Mouse (Mus musculus) hindbrain, embryonic 10.5 days (tissue): ENCODE measurements around the gene Nin. TPM values are rescaled to one million over a fixed set of nuclear protein-coding genes. Genes with fewer than 3 reads are reported as not detected.

ENCODE experiments used
- DNase-seq: peaks from one replicate; pipeline ENCODE4 v3.0.0-alpha.2; 2017; ENCODE audit warnings: low spot score
- H3K27ac ChIP-seq: fragments of 300-500 bp; sonication (generic); 2 replicates; pipeline ENCODE4 v1.5.1; 2016; ENCODE audit warnings: mild to moderate bottlenecking, moderate library complexity
- H3K27me3 ChIP-seq: fragments of 300-500 bp; sonication (generic); 2 replicates; pipeline ENCODE4 v1.6.1; 2016; ENCODE audit warnings: mild to moderate bottlenecking; ENCODE audit not compliant: poor library complexity, insufficient read depth, severe bottlenecking
- H3K36me3 ChIP-seq: fragments of 300-500 bp; sonication (generic); 2 replicates; pipeline ENCODE4 v1.6.1; 2016; ENCODE audit warnings: mild to moderate bottlenecking, moderate library complexity
- H3K4me1 ChIP-seq: fragments of 300-500 bp; sonication (generic); replicated peaks from 2 replicates; pipeline ENCODE4 v1.6.1; 2016; ENCODE audit warnings: mild to moderate bottlenecking
- H3K4me3 ChIP-seq: fragments of 300-500 bp; sonication (generic); 2 replicates; pipeline ENCODE4 v1.5.1; 2016; ENCODE audit warnings: mild to moderate bottlenecking, moderate library complexity
- H3K9me3 ChIP-seq: fragments of 300-500 bp; sonication (generic); 2 replicates; pipeline ENCODE4 v1.6.1; 2016; ENCODE audit warnings: mild to moderate bottlenecking, moderate library complexity
- WGBS: fragments of 180-500 bp; shearing (Covaris S2); methylation state at CpG from one replicate; pipeline ENCODE4 v1.1.7; 2016; 5-methylcytosine and 5-hydroxymethylcytosine counted together
- polyA plus RNA-seq: library from polyadenylated mRNA; unstranded; fragments of >200 nt; fragmentation: Nextera tagmentation; extraction: Ambion mirVana; gene quantifications from 2 replicates; pipeline ENCODE4 v1.2.1, GENCODE M21; 2016

Gene Nin
- polyA plus RNA-seq, 1 experiment from 2014 or later: 10.3 TPM

DNA sequence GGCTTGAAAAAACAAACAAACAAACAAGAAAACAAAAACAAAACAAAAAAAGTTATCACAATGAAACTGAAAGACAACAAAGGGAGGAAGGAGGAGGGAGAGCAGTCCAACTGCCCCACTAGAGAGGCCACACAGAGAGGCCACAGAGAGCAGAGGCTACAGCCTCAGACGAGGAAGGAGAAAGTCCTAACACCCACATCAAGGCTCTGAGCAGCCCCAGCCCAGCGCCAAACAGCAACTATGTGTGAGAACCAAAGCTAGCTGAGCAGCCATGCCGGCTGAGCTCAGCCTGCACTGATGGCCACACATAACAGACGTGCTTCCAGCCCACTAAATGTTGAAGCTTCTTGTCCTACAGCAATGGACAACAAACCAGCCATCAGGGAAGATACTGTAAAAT, 26.4 kb upstream of the Nin start:
- no peak for DNase-seq
- Histone ChIP-seq H3K27me3 (no peaks in the 10 kb centered on the region), H3K4me1 (peaks cover 13% of the 10 kb centered on the region), H3K4me3 (no peak overlapping the region), H3K27ac (no peak overlapping the region), H3K36me3 (no peaks in the 10 kb centered on the region), H3K9me3 (no peaks in the 10 kb centered on the region)
- 68% methylated on average over 4 of the region's 4 CpGs for WGBS

GRCm38 (mm10) chr12:70137626-70138025, 24.1 kb upstream of the Nin start:
- H3K27me3 ChIP-seq: no peaks in the 10 kb centered on the region
- H3K9me3 ChIP-seq: no peaks in the 10 kb centered on the region
- no peak overlapping the region for H3K4me3 ChIP-seq
- H3K36me3 ChIP-seq: no peaks in the 10 kb centered on the region
- no peak overlapping the region for H3K27ac ChIP-seq
- 85% methylated on average over 9 of the region's 9 CpGs for WGBS
- DNase-seq: no peak
- 0 out of 2 replicates have a peak, but pooled peaks cover 4% of the 10 kb centered on the region for H3K4me1 ChIP-seq

DNA sequence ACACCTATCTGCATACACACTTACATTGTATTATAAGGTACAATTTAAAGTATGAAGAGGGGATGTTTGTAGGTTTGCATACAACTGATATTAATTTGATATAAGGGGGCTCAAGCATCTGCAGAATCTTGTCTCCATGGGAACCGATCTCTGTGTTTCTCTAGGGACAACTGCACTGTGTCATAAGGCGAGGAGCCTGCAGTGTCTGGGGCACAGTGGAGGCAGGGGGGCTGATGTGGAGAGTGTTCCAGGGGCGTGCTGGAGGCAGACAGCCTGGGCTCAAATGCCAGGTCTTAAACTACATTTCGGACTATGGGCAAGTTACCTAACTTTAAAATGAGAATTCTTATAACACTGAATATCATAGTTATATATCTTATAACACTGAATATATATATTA, 23.6 kb upstream of the Nin start:
- WGBS: 82% methylated on average over 4 of the region's 4 CpGs
- H3K4me1 ChIP-seq: 0 out of 2 replicates have a peak, but pooled peaks cover 4% of the 10 kb centered on the region
- no peaks in the 10 kb centered on the region for H3K27me3 ChIP-seq
- no peak overlapping the region for H3K27ac ChIP-seq
- no peaks in the 10 kb centered on the region for H3K9me3 ChIP-seq
- DNase-seq: no peak
- H3K36me3 ChIP-seq: no peaks in the 10 kb centered on the region
- no peak overlapping the region for H3K4me3 ChIP-seq

GRCm38 (mm10) chr12:70136185-70136756, 22.8 kb upstream of the Nin start:
- Histone ChIP-seq H3K4me3 (no peak overlapping the region), H3K36me3 (no peaks in the 10 kb centered on the region), H3K4me1 (peaks cover 5% of the 10 kb centered on the region), H3K27ac (no peak overlapping the region), H3K9me3 (no peaks in the 10 kb centered on the region), H3K27me3 (no peaks in the 10 kb centered on the region)
- WGBS: 83% methylated on average over 12 of the region's 12 CpGs
- DNase-seq: no peak

DNA sequence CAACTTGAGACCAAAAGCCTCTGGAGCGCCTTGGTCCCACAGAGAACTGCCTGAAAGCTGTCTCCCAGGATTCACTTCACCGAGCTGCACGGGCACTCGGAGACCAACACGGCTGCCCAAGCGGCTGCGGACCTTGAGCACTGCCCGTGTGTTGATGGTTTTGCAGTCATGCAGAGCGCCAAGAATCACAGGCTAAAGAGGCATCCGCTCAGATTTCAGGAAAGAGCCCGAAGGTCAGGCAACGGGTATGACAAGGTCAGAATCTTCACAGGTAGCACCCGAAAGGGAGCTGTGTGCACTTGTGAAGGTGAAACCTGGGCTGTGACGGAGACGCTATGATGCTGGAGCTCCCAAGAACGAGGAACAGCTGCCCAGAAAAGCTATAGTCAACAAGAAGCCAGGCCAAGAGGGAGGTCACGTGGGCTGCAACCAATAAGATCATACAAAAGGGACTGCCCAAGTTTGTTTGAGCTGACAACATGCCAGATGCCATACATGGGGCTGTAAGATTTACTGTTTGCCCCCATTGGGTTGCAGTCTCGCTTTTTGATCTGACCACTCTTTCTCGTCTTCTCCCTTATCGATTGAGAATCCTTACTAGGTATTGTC, 21.2 kb upstream of the Nin start:
- Histone ChIP-seq H3K4me1 (peaks cover 7% of the 10 kb centered on the region), H3K4me3 (no peak overlapping the region)
- WGBS: 89% methylated on average over 20 of the region's 20 CpGs

DNA sequence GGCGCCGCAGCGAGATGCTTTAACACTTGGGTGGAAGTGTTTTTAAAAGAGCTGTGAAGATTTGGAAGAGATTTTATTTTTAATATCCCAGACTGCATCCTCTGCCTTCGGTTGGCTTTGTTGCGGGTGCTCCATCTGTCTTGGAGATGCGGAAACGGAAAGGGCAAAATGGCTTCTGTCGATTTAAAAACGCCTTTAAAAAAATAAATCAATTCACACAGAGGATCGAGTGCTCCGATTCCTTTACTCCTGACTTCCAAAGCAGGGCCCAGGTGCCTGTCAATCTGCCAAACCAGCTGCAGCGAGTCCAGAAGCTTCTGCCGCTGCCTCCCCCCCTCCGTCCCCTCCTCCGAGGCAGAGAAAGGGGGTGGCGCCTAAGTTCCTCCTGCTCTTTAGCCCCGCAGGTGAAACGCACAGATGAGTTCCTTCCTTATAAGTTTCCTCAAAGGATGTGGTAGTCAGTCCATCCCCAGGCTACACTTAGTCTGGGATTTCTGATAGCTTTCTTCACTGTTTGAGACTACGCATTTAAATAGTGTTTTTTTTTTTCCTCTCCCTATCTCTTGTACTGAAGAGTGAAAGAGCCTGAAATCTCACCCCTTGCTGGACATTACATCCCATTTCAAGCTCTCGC, 17.6 kb upstream of the Nin start:
- 48% methylated on average over 20 of the region's 20 CpGs for WGBS
- H3K9me3 ChIP-seq: no peaks in the 10 kb centered on the region
- peaks cover 15% of the 10 kb centered on the region for H3K4me1 ChIP-seq
- no peak overlapping the region for H3K4me3 ChIP-seq
- DNase-seq: no peak
- no peaks in the 10 kb centered on the region for H3K36me3 ChIP-seq
- H3K27me3 ChIP-seq: no peaks in the 10 kb centered on the region
- H3K27ac ChIP-seq: no peak overlapping the region

More for the DNA sequence above, 21.2 kb upstream of the Nin start:
- Histone ChIP-seq H3K36me3 (no peaks in the 10 kb centered on the region), H3K27me3 (no peaks in the 10 kb centered on the region), H3K9me3 (no peaks in the 10 kb centered on the region), H3K27ac (no peak overlapping the region)
- DNase-seq: no peak

GRCm38 (mm10) chr12:70129105-70129504, 15.6 kb upstream of the Nin start:
- no peak overlapping the region for H3K4me3 ChIP-seq
- no peaks in the 10 kb centered on the region for H3K27me3 ChIP-seq
- WGBS: 59% methylated on average over 5 of the region's 5 CpGs

DNA sequence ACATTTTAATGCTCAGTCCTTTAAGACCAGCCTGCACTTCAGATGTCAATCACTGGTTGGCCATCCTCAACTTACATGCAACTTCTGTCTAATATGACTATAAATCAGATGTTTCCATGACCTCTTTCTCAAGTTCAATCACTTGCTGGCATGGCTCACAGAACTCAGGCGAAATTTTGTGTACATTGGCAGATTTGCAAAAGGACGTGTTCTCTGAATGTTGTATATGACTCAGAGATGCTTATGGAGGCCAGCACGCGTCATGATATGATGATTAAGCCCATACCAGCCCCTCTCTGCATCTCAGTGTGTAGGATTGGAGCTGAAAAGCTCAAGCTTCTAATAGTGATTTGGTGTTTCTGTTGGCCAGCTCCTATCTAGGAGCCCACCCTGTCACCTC, 13.1 kb upstream of the Nin start:
- no peak for DNase-seq
- H3K27me3 ChIP-seq: no peaks in the 10 kb centered on the region
- no peak overlapping the region for H3K27ac ChIP-seq
- no peaks in the 10 kb centered on the region for H3K9me3 ChIP-seq
- 93% methylated on average over 4 of the region's 4 CpGs for WGBS
- H3K4me3 ChIP-seq: no peak overlapping the region
- H3K36me3 ChIP-seq: no peaks in the 10 kb centered on the region
- H3K4me1 ChIP-seq: peaks cover 11% of the 10 kb centered on the region

More at GRCm38 (mm10) chr12:70129105-70129504, 15.6 kb upstream of the Nin start:
- DNase-seq: no peak
- Histone ChIP-seq H3K36me3 (no peaks in the 10 kb centered on the region), H3K27ac (no peak overlapping the region), H3K9me3 (no peaks in the 10 kb centered on the region), H3K4me1 (peaks cover 11% of the 10 kb centered on the region)

DNA sequence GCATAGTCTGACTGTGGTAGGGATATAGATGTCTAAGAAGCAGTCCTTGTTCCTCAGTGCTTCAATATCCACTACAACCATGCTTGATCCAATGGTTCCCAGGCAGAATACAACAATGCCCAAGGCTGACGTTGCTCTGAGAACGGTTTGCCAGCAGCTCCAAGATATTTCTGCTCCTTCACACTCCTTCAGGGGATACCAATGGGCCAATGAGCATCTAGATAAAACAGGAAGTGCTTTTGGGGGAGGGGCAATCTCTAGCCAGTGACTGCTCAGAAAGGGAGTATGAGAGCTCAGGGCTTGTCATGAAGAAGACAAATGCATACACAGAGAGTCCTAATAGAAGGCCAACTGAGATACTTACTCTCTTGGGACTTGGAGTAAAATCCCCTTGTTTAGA, 6.0 kb upstream of the Nin start:
- H3K4me1 ChIP-seq: no peaks in the 10 kb centered on the region
- H3K36me3 ChIP-seq: no peaks in the 10 kb centered on the region
- no peak overlapping the region for H3K4me3 ChIP-seq
- no peaks in the 10 kb centered on the region for H3K9me3 ChIP-seq
- 72% methylated on average over 2 of the region's 2 CpGs for WGBS
- no peak overlapping the region for H3K27ac ChIP-seq
- H3K27me3 ChIP-seq: peaks cover 8% of the 10 kb centered on the region
- no peak for DNase-seq

DNA sequence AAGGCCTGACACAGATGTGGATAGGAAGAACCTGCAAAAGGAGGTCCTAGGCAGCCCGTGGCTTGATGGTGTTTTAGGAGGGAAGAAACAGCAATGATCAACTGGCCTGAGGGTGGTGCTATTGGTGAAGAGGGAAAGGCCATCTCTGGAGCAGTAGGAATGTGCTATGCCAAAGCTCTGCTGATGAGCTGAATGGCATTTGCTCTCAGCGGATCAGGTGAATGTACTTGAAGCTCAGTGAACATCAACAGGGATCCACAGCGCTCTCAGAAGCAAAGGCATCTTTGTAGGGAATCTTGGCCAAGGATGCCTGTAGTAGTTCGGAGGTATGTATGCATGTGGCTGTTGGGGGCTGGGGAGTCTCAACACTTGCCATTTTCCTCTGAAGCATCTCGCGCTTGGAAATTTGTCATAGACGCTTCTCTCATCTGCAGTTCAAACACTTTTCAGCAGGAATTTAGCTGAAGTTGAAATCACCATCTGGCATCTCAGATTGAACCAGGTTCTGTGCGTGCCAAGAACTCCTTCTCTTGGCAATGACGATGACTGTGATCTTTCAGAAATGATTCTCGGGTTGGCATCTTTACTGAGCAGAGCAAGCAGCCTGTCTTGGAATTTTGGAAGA, 5.3 kb upstream of the Nin start:
- Histone ChIP-seq H3K4me3 (no peak overlapping the region), H3K36me3 (no peaks in the 10 kb centered on the region)
- DNase-seq: no peak

GRCm38 (mm10) chr12:70117146-70117545, 3.6 kb upstream of the Nin start:
- no peak overlapping the region for H3K27ac ChIP-seq
- H3K36me3 ChIP-seq: no peaks in the 10 kb centered on the region
- 91% methylated on average over 10 of the region's 10 CpGs for WGBS
- DNase-seq: no peak
- H3K9me3 ChIP-seq: no peaks in the 10 kb centered on the region
- H3K4me3 ChIP-seq: no peak overlapping the region
- H3K27me3 ChIP-seq: peaks cover 32% of the 10 kb centered on the region
- H3K4me1 ChIP-seq: peaks cover 9% of the 10 kb centered on the region

More for the DNA sequence above, 5.3 kb upstream of the Nin start:
- Histone ChIP-seq H3K27ac (no peak overlapping the region), H3K4me1 (no peaks in the 10 kb centered on the region), H3K9me3 (no peaks in the 10 kb centered on the region), H3K27me3 (peaks cover 15% of the 10 kb centered on the region)
- WGBS: 89% methylated on average over 10 of the region's 10 CpGs

DNA sequence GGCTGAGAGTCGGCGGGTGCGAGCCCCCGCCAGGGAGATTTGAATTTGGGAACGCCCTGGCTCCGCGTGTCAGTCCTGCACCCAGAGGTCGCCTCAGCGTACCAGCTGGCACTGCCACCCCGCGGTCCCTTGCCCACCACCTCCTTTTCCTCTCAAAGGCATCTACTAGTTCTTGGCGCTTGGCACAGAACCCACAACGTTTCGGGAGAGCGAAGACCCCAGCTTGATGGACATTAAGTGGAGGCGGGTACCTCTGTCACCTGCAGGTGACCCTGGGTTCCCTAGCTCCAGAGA, 1.5 kb downstream of the Nin start:
- WGBS: 2% methylated on average over 16 of the region's 16 CpGs
- no peaks in the 10 kb centered on the region for H3K36me3 ChIP-seq
- H3K27ac ChIP-seq: peak overlapping the region; percentile 97
- H3K4me3 ChIP-seq: peak overlapping the region; percentile 95
- DNase-seq: no peak
- H3K27me3 ChIP-seq: peaks cover 56% of the 10 kb centered on the region
- no peaks in the 10 kb centered on the region for H3K9me3 ChIP-seq
- H3K4me1 ChIP-seq: peaks cover 59% of the 10 kb centered on the region

DNA sequence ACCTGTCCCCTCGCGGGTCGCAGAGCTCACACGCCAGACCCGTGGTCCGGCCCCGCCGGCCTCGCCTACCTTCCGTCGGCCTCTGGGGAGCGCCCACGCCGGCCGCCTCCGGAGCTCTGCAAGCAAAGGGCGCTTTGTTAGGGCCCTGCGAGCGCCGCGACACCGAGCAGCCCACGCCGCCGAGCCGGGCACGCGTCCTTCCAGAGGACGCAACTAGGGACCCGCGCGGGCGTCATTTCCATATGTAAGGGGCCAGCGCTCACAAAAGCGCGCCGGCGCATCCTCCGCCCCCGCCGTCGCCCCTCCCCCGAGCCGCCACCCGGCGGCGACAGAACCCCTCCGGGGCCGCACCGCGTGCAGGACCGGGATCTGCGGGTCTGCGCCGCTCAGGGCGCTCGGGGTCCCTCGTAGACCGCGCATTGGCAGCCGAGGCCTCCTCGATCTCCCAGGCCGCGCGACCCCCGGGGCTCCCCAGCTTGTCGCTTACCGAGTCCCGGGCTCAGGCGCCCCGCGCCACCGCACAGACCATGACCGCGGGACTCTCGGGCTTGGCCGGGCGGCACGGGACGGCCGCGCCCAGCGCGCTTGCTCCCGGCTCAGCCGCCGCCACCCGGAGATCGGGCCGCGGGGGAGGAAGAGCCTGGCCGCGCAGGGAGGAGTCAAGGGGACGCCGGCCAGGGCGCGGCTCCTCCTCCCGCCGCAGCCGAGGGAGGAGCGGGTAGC, 2.0 kb downstream of the Nin start:
- Histone ChIP-seq H3K36me3 (no peaks in the 10 kb centered on the region), H3K27ac (peak overlapping the region; percentile 97), H3K9me3 (no peaks in the 10 kb centered on the region), H3K27me3 (peaks cover 56% of the 10 kb centered on the region), H3K4me3 (peak overlapping the region; percentile 95), H3K4me1 (peaks cover 64% of the 10 kb centered on the region)
- WGBS: under 1% methylated on average over 101 of the region's 101 CpGs
- DNase-seq: peak; percentile 84
